Mouse (Mus musculus) R1 (cell line): ENCODE measurements at regions not wholly inside any gene's neighbourhood (a gene's known extent, or its start where the extent isn't known, plus 50 kb on each side); places are given as distances from the start of the nearest gene placed in this dataset.

Experiments
- DNase-seq: peaks from one replicate; pipeline ENCODE4 v3.0.0-alpha.2; 2018; ENCODE audit warnings: low read depth, low spot score

GRCm38 (mm10) chrX:23136710-23137109, 228.2 kb downstream of the Klhl13 start:
- DNase-seq: no peak

- DNase-seq: peak; percentile 76
These were observed 269.0 kb downstream of the Klhl13 start for GRCm38 (mm10) chrX:23095867-23096266.

GRCm38 (mm10) chrX:23092774-23093173, 272.1 kb downstream of the Klhl13 start:
- no peak for DNase-seq

- DNase-seq: no peak
These were observed 298.4 kb downstream of the Klhl13 start for GRCm38 (mm10) chrX:23066432-23066831.

GRCm38 (mm10) chrX:23027622-23028021, 337.3 kb downstream of the Klhl13 start:
- DNase-seq: no peak

- no peak for DNase-seq
These were observed 349.3 kb downstream of the Klhl13 start for GRCm38 (mm10) chrX:23015562-23015961.

- DNase-seq: no peak
These were observed 349.8 kb downstream of the Klhl13 start for GRCm38 (mm10) chrX:23015118-23015517.
